Mouse (Mus musculus) midbrain, embryonic 12.5 days (tissue): ENCODE results near the gene Jup. TPM values are rescaled to one million over a fixed set of nuclear protein-coding genes. Genes with fewer than 3 reads are reported as not detected.
A peak's percentile ranks its signal among the peaks of the same experiment; 100 is the strongest.

ENCODE experiments used
- ATAC-seq: fragments of 200-750 bp; cut with Nextera tagmentation; 2 replicates; pipeline ENCODE4 v1.8.0; 2017; ENCODE audit warnings: low read depth, moderate TSS enrichment, moderate library complexity; ENCODE audit not compliant: low FRiP score
- H3K27ac ChIP-seq: fragments of 300-500 bp; sonication (generic); replicated peaks from 2 replicates; pipeline ENCODE4 v1.5.1; 2016; ENCODE audit warnings: mild to moderate bottlenecking
- H3K27me3 ChIP-seq: fragments of 300-500 bp; sonication (generic); 2 replicates; pipeline ENCODE4 v1.6.1; 2016; ENCODE audit warnings: mild to moderate bottlenecking
- H3K36me3 ChIP-seq: fragments of 300-500 bp; sonication (generic); 2 replicates; pipeline ENCODE4 v1.6.1; 2016
- H3K4me1 ChIP-seq: fragments of 300-500 bp; sonication (generic); 2 replicates; pipeline ENCODE4 v1.6.1; 2016
- H3K4me2 ChIP-seq: fragments of 300-500 bp; sonication (generic); replicated peaks from 2 replicates; pipeline ENCODE4 v1.6.1; 2016; ENCODE audit warnings: mild to moderate bottlenecking, moderate library complexity
- H3K4me3 ChIP-seq: fragments of 300-500 bp; sonication (generic); 2 replicates; pipeline ENCODE4 v1.5.1; 2016; ENCODE audit warnings: mild to moderate bottlenecking
- H3K9ac ChIP-seq: fragments of 300-500 bp; sonication (generic); replicated peaks from 2 replicates; pipeline ENCODE4 v1.6.1; 2016; ENCODE audit warnings: mild to moderate bottlenecking, moderate library complexity
- H3K9me3 ChIP-seq: fragments of 300-500 bp; sonication (generic); 2 replicates; pipeline ENCODE4 v1.6.1; 2016; ENCODE audit warnings: mild to moderate bottlenecking
- WGBS: fragments of 180-500 bp; shearing (Covaris S2); methylation state at CpG from one replicate; pipeline ENCODE4 v1.1.7; 2016; 5-methylcytosine and 5-hydroxymethylcytosine counted together
- polyA plus RNA-seq: library from polyadenylated mRNA; unstranded; fragments of >200 nt; fragmentation: Nextera tagmentation; extraction: Ambion mirVana; gene quantifications from 2 replicates; pipeline ENCODE4 v1.2.1, GENCODE M21; 2016

The Jup gene
- polyA plus RNA-seq, 1 experiment from 2014 or later, result 53.8 TPM

DNA sequence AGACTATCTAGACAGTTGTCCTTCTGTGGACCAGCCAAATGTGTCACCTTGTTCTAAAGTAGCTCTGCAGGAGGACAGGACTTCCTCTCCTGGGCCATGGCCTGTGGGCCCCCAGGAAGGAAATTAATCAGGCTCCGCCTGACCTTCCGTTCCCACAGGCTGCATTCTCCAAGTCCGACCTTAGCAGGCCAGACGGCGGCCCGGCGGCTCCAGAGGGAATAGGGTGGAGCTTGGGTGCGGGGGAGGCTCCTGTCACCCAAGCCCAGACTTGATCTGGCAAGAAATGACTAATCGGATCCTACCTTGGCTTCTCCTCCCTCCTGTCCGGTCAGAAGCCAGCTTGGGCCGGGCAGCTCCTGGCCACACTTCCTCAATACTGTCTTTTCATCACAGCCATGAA is 2.4 kb downstream of the Jup start:
- 36% methylated on average over 11 of the region's 11 CpGs for WGBS
- no peaks in the 10 kb centered on the region for H3K36me3 ChIP-seq
- H3K9ac ChIP-seq, result 0 out of 2 replicates have a peak overlapping the region, but pooled peaks have one; percentile 3
- H3K4me3 ChIP-seq, result peak overlapping the region; percentile 64; the same call in 1 of the 2 replicates
- peaks cover 28% of the 10 kb centered on the region for H3K4me1 ChIP-seq
- H3K4me2 ChIP-seq, result peak overlapping the region; percentile 59
- H3K27me3 ChIP-seq, result peaks cover 36% of the 10 kb centered on the region
- H3K27ac ChIP-seq, result no peak overlapping the region
- no peaks in the 10 kb centered on the region for H3K9me3 ChIP-seq
- ATAC-seq, result no peak

DNA sequence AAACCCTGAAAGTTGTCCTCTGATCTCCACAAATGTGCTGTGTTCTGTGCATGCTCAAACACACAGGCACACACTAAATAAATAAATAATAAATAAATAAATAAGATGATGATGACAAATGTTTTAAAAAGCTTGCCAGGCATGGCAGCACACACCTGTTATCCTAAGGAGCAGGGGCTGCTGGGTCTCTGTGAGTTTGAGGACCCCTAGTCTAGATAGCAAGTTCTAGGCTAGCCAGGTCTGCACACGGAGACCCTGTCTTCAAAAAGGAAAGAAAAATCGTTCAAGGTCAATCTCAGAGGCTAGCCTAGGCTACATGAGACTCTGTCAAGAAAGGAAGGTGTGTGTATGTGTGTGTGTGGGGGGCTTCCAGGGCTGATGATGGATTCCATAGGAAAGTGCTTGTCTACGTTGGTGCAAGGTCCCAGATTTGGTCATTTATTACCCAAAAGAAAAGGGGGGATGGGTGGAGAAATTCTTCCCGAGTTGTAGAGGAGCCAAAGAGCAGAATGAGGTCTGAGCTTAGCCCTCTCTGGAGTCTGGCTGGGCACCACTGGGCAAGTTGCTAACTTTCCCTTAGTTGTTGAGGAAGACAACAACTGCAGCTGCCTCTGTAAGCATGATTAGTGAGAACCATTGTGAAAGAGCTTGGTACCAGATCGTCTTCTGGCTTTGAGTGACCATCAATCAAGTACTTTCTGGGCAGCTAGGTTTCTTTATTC is 3.0 kb downstream of the Jup start:
- Histone ChIP-seq H3K4me2 (no peak overlapping the region), H3K9me3 (no peaks in the 10 kb centered on the region), H3K4me3 (no peak overlapping the region), H3K9ac (no peak overlapping the region), H3K4me1 (peaks cover 30% of the 10 kb centered on the region), H3K36me3 (no peaks in the 10 kb centered on the region), H3K27ac (no peak overlapping the region), H3K27me3 (peaks cover 36% of the 10 kb centered on the region)
- no peak for ATAC-seq
- WGBS, result 78% methylated on average over 5 of the region's 5 CpGs

DNA sequence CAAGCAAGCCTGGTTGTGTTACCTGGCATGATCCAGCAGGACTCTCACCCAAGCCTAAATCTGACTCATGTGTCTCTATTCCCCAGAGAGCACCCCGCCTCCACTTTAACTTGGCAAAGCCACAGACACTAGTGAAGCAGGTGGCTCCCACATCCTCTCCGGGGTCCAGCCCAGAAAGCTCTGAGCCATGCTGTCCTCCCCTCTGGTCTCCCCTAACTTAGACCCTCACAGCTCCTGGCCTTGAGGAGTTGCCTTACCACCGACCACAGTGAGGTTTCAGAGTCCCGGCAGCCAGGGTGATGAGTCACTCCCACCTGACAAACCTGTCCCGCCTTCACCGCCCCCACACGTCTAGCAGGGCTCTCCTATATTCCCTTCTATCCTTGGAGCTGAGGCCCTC is 3.8 kb downstream of the Jup start:
- H3K27ac ChIP-seq, result no peak overlapping the region
- no peak overlapping the region for H3K4me2 ChIP-seq
- peaks cover 30% of the 10 kb centered on the region for H3K4me1 ChIP-seq
- H3K4me3 ChIP-seq, result no peak overlapping the region
- ATAC-seq, result no peak
- H3K27me3 ChIP-seq, result peaks cover 36% of the 10 kb centered on the region
- no peaks in the 10 kb centered on the region for H3K9me3 ChIP-seq
- 89% methylated on average over 7 of the region's 7 CpGs for whole genome bisulfite sequencing
- H3K9ac ChIP-seq, result no peak overlapping the region
- no peaks in the 10 kb centered on the region for H3K36me3 ChIP-seq

DNA sequence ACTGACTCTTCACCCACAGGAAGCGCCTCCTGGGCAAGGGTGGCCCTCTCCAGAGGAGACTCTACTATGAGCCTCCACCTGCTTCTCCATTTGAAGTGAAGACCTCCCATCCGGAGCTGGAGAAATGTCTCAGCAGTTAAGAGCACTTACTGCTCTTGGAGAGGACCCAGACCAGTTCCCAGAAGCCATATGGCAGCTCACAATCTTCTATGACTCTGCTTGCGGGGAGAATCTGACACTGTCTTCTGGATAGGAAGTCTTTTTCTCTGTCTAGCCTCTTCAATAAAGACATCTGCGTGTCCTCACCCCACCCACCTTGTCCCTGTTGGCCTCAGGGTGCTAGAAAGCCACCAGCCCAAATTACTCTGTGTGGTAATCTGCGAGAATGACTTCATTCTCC is 4.6 kb downstream of the Jup start:
- Histone ChIP-seq H3K27me3 (peaks cover 36% of the 10 kb centered on the region), H3K9ac (no peak overlapping the region), H3K4me1 (peaks cover 30% of the 10 kb centered on the region), H3K4me2 (no peak overlapping the region), H3K9me3 (no peaks in the 10 kb centered on the region), H3K36me3 (no peaks in the 10 kb centered on the region), H3K27ac (no peak overlapping the region), H3K4me3 (no peak overlapping the region)
- ATAC-seq, result no peak
- 84% methylated on average over 5 of the region's 5 CpGs for WGBS

DNA sequence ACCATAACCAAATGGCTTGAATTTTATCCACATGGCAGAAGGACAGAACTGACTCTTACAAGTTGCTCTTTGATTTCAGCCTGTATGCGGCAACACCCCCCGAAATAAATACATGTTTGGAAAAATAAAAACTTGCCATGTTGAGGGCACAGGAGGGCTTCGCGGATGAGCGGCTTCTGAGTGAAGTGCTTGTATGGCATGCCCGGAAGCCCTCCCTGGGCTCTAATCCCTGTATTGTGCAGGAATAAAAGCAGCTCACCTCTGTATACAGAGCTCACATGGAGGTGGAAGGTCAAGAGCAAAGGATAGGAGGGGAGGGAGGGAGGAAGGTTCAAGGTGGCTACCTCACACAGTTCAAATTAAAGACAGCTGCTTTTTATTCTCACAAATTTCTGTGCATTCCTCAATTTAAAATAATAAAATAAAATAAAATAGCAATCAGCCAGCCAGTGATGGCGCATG is 5.6 kb downstream of the Jup start:
- Histone ChIP-seq H3K27ac (no peak overlapping the region), H3K36me3 (no peaks in the 10 kb centered on the region), H3K4me1 (peaks cover 26% of the 10 kb centered on the region), H3K4me3 (no peak overlapping the region), H3K27me3 (peaks cover 31% of the 10 kb centered on the region), H3K9me3 (no peaks in the 10 kb centered on the region), H3K9ac (no peak overlapping the region), H3K4me2 (no peak overlapping the region)
- ATAC-seq, result no peak
- WGBS, result 66% methylated on average over 7 of the region's 7 CpGs

DNA sequence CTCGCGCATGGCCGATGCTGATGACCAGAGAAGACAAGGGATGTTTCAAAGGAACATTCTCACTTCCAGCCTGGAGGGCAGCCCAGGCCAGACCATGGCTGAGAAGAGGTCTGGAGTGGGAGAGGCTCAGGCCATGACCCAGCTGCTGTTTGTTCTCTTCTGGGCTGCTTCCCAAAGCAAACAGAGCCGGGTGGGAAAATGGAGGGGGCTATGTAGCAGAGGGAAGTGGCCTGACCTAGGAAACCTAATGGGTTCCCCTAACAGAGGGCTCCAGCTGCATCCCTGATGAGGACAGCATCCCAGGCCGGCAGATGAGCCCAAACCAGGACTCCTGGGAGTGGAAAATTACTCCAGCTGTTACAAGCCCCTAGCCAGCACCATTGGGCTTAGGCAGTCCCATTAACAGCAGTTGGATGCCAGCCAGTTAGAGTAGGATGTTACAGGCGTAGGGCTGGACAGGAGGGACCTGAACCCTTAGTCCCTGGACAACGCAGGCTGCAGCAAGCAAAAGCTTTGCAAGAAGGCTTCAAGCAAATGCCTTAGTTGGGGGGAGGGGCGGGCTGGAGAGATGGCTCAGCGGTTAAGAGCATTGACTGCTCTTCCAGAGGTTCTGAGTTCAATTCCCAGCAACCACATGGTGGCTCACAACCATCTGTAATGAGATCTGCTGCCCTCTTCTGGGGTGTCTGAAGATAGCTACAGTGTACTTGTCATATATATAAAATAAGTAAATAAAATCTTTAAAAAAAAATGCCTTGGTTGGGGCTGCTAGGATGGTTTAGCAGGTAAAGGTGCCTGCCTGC is 6.3 kb downstream of the Jup start:
- peaks cover 25% of the 10 kb centered on the region for H3K27me3 ChIP-seq
- 0 out of 2 replicates have a peak, but pooled peaks cover under 1% of the 10 kb centered on the region for H3K36me3 ChIP-seq
- H3K9ac ChIP-seq, result no peak overlapping the region
- H3K9me3 ChIP-seq, result no peaks in the 10 kb centered on the region
- ATAC-seq, result no peak
- H3K4me1 ChIP-seq, result peaks cover 20% of the 10 kb centered on the region
- H3K4me3 ChIP-seq, result no peak overlapping the region
- no peak overlapping the region for H3K27ac ChIP-seq
- 68% methylated on average over 9 of the region's 9 CpGs for WGBS
- H3K4me2 ChIP-seq, result no peak overlapping the region

DNA sequence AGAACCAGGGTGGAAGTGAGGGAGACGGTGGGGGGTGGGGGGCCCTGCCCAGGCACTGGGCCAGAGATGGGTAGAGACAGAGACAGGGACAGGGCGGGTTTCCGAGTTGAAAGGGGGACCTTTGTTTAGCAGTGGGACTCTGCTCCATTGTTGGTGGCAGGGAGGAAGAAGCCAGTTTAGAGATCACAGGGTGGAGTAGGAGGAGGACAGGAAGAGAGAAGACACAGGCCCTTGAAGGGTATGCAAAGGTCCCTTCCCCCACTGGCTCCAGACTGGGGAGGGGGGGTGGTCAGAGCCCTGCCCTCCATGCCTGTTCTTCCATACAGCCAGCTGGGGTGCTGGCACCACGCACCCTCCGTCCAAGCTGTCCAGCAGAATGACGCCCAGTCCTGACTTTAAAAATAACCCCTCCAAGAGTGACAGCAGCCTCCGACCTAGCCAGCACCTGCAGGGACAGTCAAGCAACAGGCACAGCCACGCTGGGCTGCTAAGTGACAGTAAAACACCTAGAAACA is 7.6 kb downstream of the Jup start:
- peaks cover 9% of the 10 kb centered on the region; the same call in 1 of the 2 replicates for H3K36me3 ChIP-seq
- no peak overlapping the region for H3K4me2 ChIP-seq
- H3K4me3 ChIP-seq, result no peak overlapping the region
- 44% methylated on average over 8 of the region's 8 CpGs for WGBS
- H3K9ac ChIP-seq, result no peak overlapping the region
- H3K4me1 ChIP-seq, result peaks cover 7% of the 10 kb centered on the region; the same call in 1 of the 2 replicates
- peaks cover 12% of the 10 kb centered on the region for H3K27me3 ChIP-seq
- no peak overlapping the region for H3K27ac ChIP-seq
- H3K9me3 ChIP-seq, result no peaks in the 10 kb centered on the region
- ATAC-seq, result no peak

DNA sequence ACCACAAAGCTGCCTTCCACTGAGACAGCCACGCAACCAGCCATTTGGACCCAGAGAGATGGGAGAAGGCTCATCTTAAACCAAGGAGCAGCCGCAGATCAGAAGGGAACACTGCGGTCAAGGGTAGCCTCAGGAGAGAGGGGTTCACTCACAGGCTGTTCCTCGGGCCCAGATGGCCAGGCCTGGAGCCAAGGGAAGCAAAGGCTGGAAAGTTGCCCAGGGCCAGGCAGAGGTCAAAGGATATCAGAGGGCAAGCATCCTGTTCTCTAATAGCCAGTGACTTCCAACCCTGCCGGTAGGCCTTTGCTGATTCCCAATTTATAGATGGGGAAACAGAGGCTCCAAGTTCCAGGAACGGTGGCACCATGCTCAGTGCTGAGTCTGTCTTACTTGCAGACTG is 9.0 kb downstream of the Jup start:
- no peak for ATAC-seq
- WGBS, result 90% methylated on average over 6 of the region's 6 CpGs
- no peak overlapping the region for H3K4me3 ChIP-seq
- peaks cover 6% of the 10 kb centered on the region; the same call in 1 of the 2 replicates for H3K4me1 ChIP-seq
- H3K4me2 ChIP-seq, result no peak overlapping the region
- no peaks in the 10 kb centered on the region for H3K27me3 ChIP-seq
- no peak overlapping the region for H3K27ac ChIP-seq
- H3K36me3 ChIP-seq, result peaks cover 11% of the 10 kb centered on the region; the same call in 1 of the 2 replicates
- H3K9me3 ChIP-seq, result no peaks in the 10 kb centered on the region
- H3K9ac ChIP-seq, result no peak overlapping the region

DNA sequence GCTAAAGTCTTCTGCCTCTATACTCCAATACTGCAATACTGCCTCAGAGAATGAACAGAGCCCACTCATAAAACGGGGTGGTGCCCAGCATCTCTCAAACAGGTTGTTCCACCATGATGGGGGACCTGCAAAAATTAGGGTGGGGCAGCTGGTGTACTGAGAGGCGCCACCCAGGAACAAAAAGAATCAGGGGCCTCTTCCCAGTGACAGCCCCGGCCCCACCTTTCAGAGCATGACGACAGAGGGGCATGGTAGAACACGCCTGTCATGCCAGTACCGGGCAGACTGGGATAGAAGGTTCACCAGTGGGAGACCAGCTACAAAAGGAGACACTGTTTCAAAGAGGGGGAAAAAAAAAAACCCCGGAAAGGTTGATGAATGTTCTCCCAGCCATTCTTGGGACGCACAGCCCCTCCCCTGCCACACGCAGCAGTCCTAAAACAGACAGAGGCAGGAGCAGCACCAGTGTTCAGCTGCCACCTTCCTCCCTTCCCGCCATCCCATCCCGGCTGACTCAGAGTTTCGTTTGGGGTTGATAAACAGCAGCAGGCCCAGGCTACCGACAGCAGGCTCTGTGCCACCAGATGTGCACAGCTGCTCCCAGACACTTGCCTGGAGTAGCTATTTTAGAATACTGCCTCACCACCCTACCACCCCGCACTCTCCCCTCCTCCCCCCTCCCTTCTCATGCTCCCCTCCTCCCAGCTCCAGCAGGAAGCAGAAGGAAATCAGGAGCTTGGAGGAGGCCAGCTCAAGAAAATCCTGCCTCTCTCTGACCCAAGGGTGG is 9.8 kb downstream of the Jup start:
- H3K36me3 ChIP-seq, result peaks cover 19% of the 10 kb centered on the region
- peaks cover 6% of the 10 kb centered on the region; the same call in 1 of the 2 replicates for H3K4me1 ChIP-seq
- no peaks in the 10 kb centered on the region for H3K27me3 ChIP-seq
- H3K4me3 ChIP-seq, result no peak overlapping the region
- no peak overlapping the region for H3K9ac ChIP-seq
- H3K27ac ChIP-seq, result no peak overlapping the region
- ATAC-seq, result no peak
- H3K4me2 ChIP-seq, result no peak overlapping the region
- WGBS, result 61% methylated on average over 14 of the region's 14 CpGs
- no peaks in the 10 kb centered on the region for H3K9me3 ChIP-seq

DNA sequence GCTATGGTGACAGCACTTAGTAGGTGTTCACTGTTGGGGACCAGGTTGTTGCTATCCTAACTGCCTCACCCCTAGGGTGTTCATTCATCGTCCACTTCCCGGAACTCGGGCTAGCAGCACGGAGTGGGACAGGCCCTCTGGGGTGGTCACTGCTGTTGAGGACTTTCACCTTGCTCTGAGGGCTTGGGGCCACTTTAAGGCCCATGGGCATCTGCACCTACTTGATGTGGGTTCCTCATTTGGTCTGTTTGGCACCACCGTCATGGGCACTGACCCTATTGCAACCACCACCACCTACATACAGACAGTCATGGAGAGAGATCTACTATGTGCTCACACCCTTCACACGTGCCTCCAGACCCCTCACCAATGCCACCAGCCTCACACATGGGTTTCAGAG is 10.5 kb downstream of the Jup start:
- Histone ChIP-seq H3K9ac (no peak overlapping the region), H3K4me1 (peaks cover 6% of the 10 kb centered on the region; the same call in 1 of the 2 replicates), H3K27me3 (no peaks in the 10 kb centered on the region), H3K36me3 (peaks cover 26% of the 10 kb centered on the region), H3K4me2 (no peak overlapping the region), H3K4me3 (no peak overlapping the region), H3K27ac (no peak overlapping the region), H3K9me3 (no peaks in the 10 kb centered on the region)
- 91% methylated on average over 6 of the region's 6 CpGs for WGBS
- no peak for ATAC-seq

DNA sequence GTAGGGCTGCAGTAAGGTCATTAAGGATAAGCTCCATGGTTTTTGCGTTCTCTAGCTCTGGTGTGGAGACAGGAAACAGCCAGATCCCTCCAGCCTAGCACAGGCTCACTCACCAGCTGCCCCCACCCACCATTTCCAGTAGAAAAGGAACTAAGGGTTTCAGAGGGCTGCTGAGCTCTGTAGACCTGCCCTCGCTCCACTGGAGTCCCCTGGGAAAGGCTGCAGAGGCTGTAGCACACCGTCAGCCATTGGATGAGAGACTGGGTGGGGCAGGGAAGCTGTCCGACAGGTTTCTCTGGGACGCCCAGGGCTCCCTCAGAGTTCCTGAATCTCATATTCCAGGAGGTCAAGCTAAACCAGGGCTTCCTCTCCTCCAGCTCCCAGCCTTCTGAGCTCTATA is 11.0 kb downstream of the Jup start:
- Histone ChIP-seq H3K4me2 (no peak overlapping the region), H3K36me3 (peaks cover 28% of the 10 kb centered on the region), H3K4me1 (peaks cover 6% of the 10 kb centered on the region; the same call in 1 of the 2 replicates), H3K9ac (no peak overlapping the region), H3K27ac (no peak overlapping the region), H3K27me3 (no peaks in the 10 kb centered on the region), H3K9me3 (no peaks in the 10 kb centered on the region), H3K4me3 (no peak overlapping the region)
- no peak for ATAC-seq
- 46% methylated on average over 5 of the region's 5 CpGs for WGBS
